Mouse (Mus musculus) heart, postnatal 4 days (tissue): ENCODE data around the gene Pcmtd2. TPM values are rescaled to one million over a fixed set of nuclear protein-coding genes. Genes with fewer than 3 reads are reported as not detected.
"Not testable (repeated sequence)": the region's sequence is repeated elsewhere in the genome, so short reads cannot be mapped to it uniquely, and the experiment has no call there.

Source experiments
- DNase-seq: peaks from one replicate; pipeline ENCODE4 v3.0.0; 2021
- total RNA-seq, 2 experiments: library from RNA; stranded (reverse); gene quantifications; 2 replicates each; pipeline ENCODE4 v1.2.3; 2021

Gene Pcmtd2
- 10 to 100 TPM; 28.2 to 28.9 TPM for total RNA-seq

DNA sequence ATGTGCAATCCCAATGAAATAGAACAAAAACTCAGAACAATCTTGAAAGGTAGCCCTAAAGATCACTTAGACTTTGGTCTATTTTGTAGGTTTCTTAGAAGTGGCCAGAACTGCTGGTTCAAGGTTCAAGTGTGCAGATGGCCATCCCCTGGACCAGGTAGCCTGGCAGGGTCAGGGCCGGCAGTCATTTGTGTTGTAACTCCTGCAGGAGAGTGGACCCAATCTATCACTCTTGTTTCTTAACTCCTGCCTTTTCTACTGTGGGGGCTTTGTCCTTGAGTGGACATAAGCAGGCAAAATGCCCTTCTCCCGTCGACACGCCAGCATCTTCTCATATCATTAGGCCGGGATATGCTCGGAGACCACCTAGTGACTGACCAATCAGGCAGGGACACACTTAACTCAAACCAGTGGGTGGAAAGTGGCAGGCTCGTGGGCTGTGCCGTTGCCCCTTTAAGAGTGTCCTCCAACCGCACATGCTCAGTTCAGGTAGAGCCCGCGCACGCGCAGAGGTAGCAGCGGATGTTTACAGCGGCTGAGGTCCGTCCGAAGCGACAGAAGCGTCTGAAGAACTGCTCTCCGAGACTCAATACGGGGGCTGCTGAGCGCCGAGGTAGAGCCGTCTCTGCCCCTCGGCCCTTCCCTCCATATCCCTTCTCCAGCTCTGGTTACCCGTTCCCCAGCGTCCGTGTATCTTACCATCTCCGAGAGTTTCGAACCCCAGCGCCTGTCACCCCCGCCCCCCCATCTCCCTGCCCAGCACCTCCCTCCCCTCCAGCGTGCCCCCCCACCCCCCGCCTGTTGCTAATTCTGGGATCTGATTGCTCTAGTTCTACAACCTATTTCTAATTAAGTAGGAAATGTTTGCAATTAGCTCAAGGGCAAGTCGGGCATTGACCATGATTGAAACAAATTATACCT lies at the start of gene Pcmtd2:
Pcmtd2 (plus strand) TSS at position 483 of the 921 bp plus-strand sequence.
- DNase-seq: peak; percentile 93

GRCm38 (mm10) chr2:181789396-181789795 lies 48.3 kb upstream of the Pcmtd2 start:
- DNase-seq: no peak

DNA sequence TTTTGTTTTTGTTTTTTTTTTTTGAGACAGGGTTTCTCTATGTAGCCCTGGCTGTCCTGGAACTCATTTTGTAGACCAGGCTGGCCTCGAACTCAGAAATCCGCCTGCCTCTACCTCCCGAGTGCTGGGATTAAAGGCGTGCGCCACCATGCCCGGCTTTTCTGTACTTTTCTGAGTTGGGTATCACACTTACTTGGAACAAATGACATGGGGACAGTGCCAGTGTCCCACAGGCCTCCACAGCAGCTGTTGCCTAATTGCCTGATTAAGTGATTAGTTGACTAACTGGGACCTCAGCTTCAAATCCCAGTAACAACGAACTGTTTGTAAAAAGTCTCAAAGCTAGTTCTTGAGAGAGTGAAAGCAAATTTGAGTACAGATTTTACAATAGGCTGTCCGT lies 44.5 kb upstream of the Pcmtd2 start:
- DNase-seq: not testable (repeated sequence)

- DNase-seq: no peak
Measured at GRCm38 (mm10) chr2:181795641-181796130, 42.0 kb upstream of the Pcmtd2 start.

- no peak for DNase-seq
Measured at GRCm38 (mm10) chr2:181797672-181798071, 40.0 kb upstream of the Pcmtd2 start.

- DNase-seq: no peak
Measured at GRCm38 (mm10) chr2:181829032-181829650, 8.5 kb upstream of the Pcmtd2 start.

DNA sequence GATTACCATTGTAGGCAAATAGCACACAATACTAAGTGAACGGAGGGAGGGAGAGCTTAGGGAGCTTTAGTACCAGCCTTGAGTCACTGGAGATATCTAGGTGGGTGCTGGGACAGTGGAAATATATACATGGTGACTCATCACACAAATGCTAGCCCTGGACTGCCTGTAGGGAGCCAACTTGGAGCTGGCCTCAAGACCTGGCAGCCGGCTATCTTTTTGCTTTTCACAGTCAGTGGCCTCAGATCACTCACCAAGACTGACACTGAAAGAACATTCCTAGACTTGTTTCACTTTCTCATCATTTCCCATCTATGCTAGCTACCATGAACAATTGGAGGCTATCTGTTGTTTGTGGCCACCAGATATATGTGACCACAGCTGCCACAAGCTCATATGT lies 4.9 kb upstream of the Pcmtd2 start:
- DNase-seq: no peak

DNA sequence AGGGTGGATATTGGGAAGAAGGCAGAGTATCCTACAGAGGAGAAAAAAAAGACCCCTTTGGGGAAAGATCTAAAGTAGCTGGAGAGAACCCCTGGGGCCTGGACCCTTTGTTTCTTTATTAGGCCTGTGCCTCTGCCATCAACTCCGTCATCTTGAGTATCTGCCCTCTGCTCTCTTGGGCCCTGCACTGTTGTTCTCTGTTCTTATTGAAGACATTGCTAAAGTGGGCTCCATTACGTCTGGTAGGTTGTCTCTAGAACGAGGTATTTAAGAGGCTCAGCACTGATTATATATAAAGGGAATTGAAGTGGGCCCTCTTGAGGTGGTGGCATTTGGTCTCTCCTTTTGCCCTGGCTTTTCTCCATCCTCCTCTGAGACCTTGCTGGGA lies 633 bp downstream of the Pcmtd2 start:
- DNase-seq: no peak

GRCm38 (mm10) chr2:181845709-181846394 lies 8.2 kb downstream of the Pcmtd2 start:
- DNase-seq: no peak

DNA sequence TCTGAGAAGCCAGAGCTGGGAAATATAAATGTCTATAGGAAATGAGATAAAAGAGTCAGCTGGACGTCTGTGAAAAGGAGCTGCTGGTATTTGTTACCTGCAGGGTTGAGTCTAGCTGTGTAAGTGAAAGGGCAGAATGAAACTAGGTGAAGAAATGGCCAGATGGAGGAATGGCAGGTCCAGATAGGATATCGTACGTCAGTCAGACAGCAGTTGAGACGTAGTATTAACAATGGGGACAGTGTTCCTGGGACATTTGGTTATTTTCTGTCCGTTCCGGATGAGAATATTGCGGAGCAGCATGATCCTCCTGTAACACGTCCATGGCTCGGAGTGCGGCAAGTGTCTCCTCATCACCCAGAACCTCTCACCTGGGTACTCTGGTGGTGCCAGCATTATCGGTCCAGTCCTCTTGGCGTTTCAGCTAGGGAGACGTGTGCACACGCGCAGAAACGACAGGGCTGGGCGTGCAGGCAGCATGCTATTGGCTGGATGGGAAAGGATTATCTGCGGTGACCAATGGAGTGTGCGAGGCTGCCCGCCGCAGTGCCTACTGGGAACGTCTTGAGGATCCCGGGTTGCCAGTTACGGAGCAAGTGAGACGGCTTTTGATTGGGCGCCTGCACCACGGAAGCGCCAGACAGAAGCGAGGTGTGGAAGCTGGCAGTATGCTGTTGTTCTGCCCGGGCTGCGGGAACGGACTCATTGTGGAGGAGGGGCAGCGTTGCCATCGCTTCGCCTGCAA lies 26.3 kb downstream of the Pcmtd2 start, which contains the start of gene Polr3k:
Polr3k (plus strand) TSS at position 547 of the 745 bp plus-strand sequence.
- DNase-seq: peak; percentile 91

- DNase-seq: no peak
Measured at GRCm38 (mm10) chr2:181864536-181864860, 26.8 kb downstream of the Pcmtd2 start.

- peak; percentile 79 for DNase-seq
Measured at GRCm38 (mm10) chr2:181866931-181867330, 29.3 kb downstream of the Pcmtd2 start.

GRCm38 (mm10) chr2:181871039-181871438 lies 33.4 kb downstream of the Pcmtd2 start:
- DNase-seq: no peak

- no peak for DNase-seq
Measured at GRCm38 (mm10) chr2:181878903-181879302, 41.2 kb downstream of the Pcmtd2 start.

GRCm38 (mm10) chr2:181883022-181883749 lies 45.5 kb downstream of the Pcmtd2 start:
- no peak for DNase-seq

Other genes starting within 250 kb of the Pcmtd2 start
- gene Prpf6, start 246.0 kb upstream of the Pcmtd2 start, total RNA-seq: 10 to 100 TPM; 35.1 to 36.1 TPM
- gene Zfp512b, start 245.1 kb upstream of the Pcmtd2 start, total RNA-seq: 10 to 100 TPM; 41.8 to 45.5 TPM
- 1 to 10 TPM; 4.8 to 4.9 TPM for gene Samd10, start 238.6 kb upstream of the Pcmtd2 start, total RNA-seq
- not detected for gene Gm29797, start 180.8 kb upstream of the Pcmtd2 start, total RNA-seq
- gene Sox18, start 166.2 kb upstream of the Pcmtd2 start, total RNA-seq: 10 to 100 TPM; 75.9 to 80.3 TPM
- 10 to 100 TPM in 1 of 2 experiments, 1 to 10 TPM in 1; 9.9 to 11.1 TPM for gene Tcea2, start 157.5 kb upstream of the Pcmtd2 start, total RNA-seq
- gene Rgs19, start 143.9 kb upstream of the Pcmtd2 start, total RNA-seq: 10 to 100 TPM; 11.3 to 15.8 TPM
- not detected for gene Lkaaear1, start 139.4 kb upstream of the Pcmtd2 start, total RNA-seq
- gene Oprl1, start 122.8 kb upstream of the Pcmtd2 start, total RNA-seq: under 1 TPM; 0.24 to 0.54 TPM
- not detected for gene Myt1, start 74.5 kb upstream of the Pcmtd2 start, total RNA-seq
- 10 to 100 TPM; 16.3 to 19.1 TPM for gene Polr3k, start 26.5 kb downstream of the Pcmtd2 start, total RNA-seq
- gene Gm14496, start 153.3 kb downstream of the Pcmtd2 start, total RNA-seq: not detected